9 mouse cellular contexts compared by ENCODE assay signal in genomic region chr16:43638406-43639049, GRCm38 (mm10). TPM values are rescaled to one million over a fixed set of nuclear protein-coding genes. Genes with fewer than 3 reads are reported as not detected.
A peak's percentile ranks its signal among the peaks of the same experiment; 100 is the strongest.
DNase-seq lines count a peak whose midpoint lies in the region; ATAC-seq and TF ChIP-seq lines count a peak whose summit lies in the region.
"Had no signal": no experiment of that assay in that cellular context is flagged by ENCODE, and none has a peak within 500 bp of the region (broad histone marks: within the 10 kb centered on the region; RNA-seq: fewer than 3 reads in every experiment).

No protein-coding gene starts in this region.

- no peak overlapping the region for H3K4me2 ChIP-seq in hindbrain, postnatal 0 days (ENCODE audit: low read depth, low read length)
- no peak overlapping the region for H3K4me2 ChIP-seq in hindbrain, embryonic 13.5 days

- 0 out of 2 replicates have a peak overlapping the region, but pooled peaks have one; percentile 5 for H3K27ac ChIP-seq in hindbrain, postnatal 0 days
- H3K27ac ChIP-seq in hindbrain, embryonic 13.5 days, result no peak overlapping the region; the same call in 1 of the 2 replicates
- H3K27ac ChIP-seq in limb, embryonic 10.5 days, result 0 out of 2 replicates have a peak overlapping the region, but pooled peaks have one; percentile 30

- no peaks in the 10 kb centered on the region for H3K9me3 ChIP-seq in hindbrain, postnatal 0 days (ENCODE audit: low read length)
- no peaks in the 10 kb centered on the region for H3K9me3 ChIP-seq in hindbrain, embryonic 13.5 days
- no peaks in the 10 kb centered on the region for H3K9me3 ChIP-seq in limb, embryonic 10.5 days (replicated peaks)

- H3K4me3 ChIP-seq in hindbrain, postnatal 0 days (ENCODE audit: low read length), result no peak overlapping the region
- no peak overlapping the region for H3K4me3 ChIP-seq in hindbrain, embryonic 13.5 days
- H3K4me3 ChIP-seq in limb, embryonic 10.5 days, result no peak overlapping the region

- H3K9ac ChIP-seq in hindbrain, postnatal 0 days (replicated peaks; ENCODE audit: low read length), result no peak overlapping the region
- no peak overlapping the region for H3K9ac ChIP-seq in hindbrain, embryonic 13.5 days

- TF ChIP-seq CTCF in hindbrain, postnatal 0 days (IDR thresholded peaks at IDR 0.05; ENCODE audit: low read depth), result no peak

- no peaks in the 10 kb centered on the region for H3K4me1 ChIP-seq in hindbrain, postnatal 0 days (ENCODE audit: insufficient read depth, low read length)
- H3K4me1 ChIP-seq in hindbrain, embryonic 13.5 days (replicated peaks), result no peaks in the 10 kb centered on the region
- peaks cover 7% of the 10 kb centered on the region for H3K4me1 ChIP-seq in limb, embryonic 10.5 days

- H3K36me3 ChIP-seq in hindbrain, postnatal 0 days (ENCODE audit: insufficient read depth, low read length), result no peaks in the 10 kb centered on the region
- peaks cover 28% of the 10 kb centered on the region for H3K36me3 ChIP-seq in hindbrain, embryonic 13.5 days
- H3K36me3 ChIP-seq in limb, embryonic 10.5 days, result no peaks in the 10 kb centered on the region

- peak; percentile 69; the same call in 1 of the 2 replicates for ATAC-seq in hindbrain, postnatal 0 days
- no peak for ATAC-seq in hindbrain, embryonic 13.5 days (ENCODE audit: low FRiP score)
- ATAC-seq: Patski had no signal

- no peaks in the 10 kb centered on the region for H3K27me3 ChIP-seq in hindbrain, postnatal 0 days (ENCODE audit: insufficient read depth, low read length)
- no peaks in the 10 kb centered on the region for H3K27me3 ChIP-seq in hindbrain, embryonic 13.5 days
- H3K27me3 ChIP-seq in limb, embryonic 10.5 days (ENCODE audit: low read depth, poor library complexity, severe bottlenecking), result no peaks in the 10 kb centered on the region
- H3K27me3 ChIP-seq: Patski had no signal

- WGBS in hindbrain, postnatal 0 days, result 69% methylated on average over 21 of the region's 21 CpGs
- WGBS in hindbrain, embryonic 13.5 days, result 83% methylated on average over 21 of the region's 21 CpGs
- 78% methylated on average over 21 of the region's 21 CpGs for WGBS in limb, embryonic 10.5 days

- peak; percentile 29 for DNase-seq in hindbrain, postnatal 0 days (ENCODE audit: low spot score)
- peak; percentile 17 for DNase-seq in ZHBTc4 (ENCODE audit: low read depth, low spot score)
- peak; percentile 40 for DNase-seq in cerebellum, adult 9-10 months
- DNase-seq in limb, embryonic 10.5 days (ENCODE audit: low spot score), result no peak
- no peak for DNase-seq in urinary bladder, postnatal 10 days (ENCODE audit: low spot score)
- DNase-seq in adipocyte (ENCODE audit: low spot score), result no peak
- DNase-seq: thymus, postnatal 36 days had no signal

RNA-seq across cellular contexts. Expression of gene Tigit, which starts 25.4 kb away (rescaled TPM):
- not detected in 2 replicates for total RNA-seq in hindbrain, postnatal 0 days (2014; rRNA removed)
- 0.31 TPM in 1 of 2 replicates, not detected in the other for polyA plus RNA-seq in hindbrain, postnatal 0 days (2015; fragmentation: Nextera tagmentation; extraction: Ambion mirVana)
- polyA plus RNA-seq in hindbrain, embryonic 13.5 days (2015; fragmentation: Nextera tagmentation; extraction: Ambion mirVana), result not detected in 2 replicates
- not detected in 2 replicates for polyA plus RNA-seq in limb, embryonic 10.5 days (2016; fragmentation: Nextera tagmentation; extraction: Ambion mirVana)
- polyA plus RNA-seq: Patski had no signal

Comparison
In these comparisons a context has a peak if more than half of its experiments do, and no peak if none do; other contexts are left out.
1. DNase-seq: peak in hindbrain, postnatal 0 days (single experiment), ZHBTc4 (single experiment) and cerebellum, adult 9-10 months (single experiment); none in limb, embryonic 10.5 days (single experiment), urinary bladder, postnatal 10 days (single experiment) and adipocyte (single experiment).